Mouse (Mus musculus) ovary, adult 10 weeks (tissue): ENCODE data around the gene Vmn1r112. TPM values are rescaled to one million over a fixed set of nuclear protein-coding genes. Genes with fewer than 3 reads are reported as not detected.

ENCODE experiments used
- polyA plus RNA-seq: library from polyadenylated mRNA; stranded (reverse); fragments of 350-450 nt; fragmentation: Illumina TruSeq; extraction: RNeasy Lipid Tissue Mini Kit (QIAGEN cat#74804); gene quantifications from one replicate; pipeline ENCODE4 v1.2.3, GENCODE M21; 2014

Gene Vmn1r112
- not detected for polyA plus RNA-seq

GRCm38 (mm10) chr7:20770885-20771284, at the start of gene Vmn1r112:
Gene Vmn1r112 (plus strand): TSS chr7:20771185.

GRCm38 (mm10) chr7:20730524-20730923, 40.5 kb upstream of the Vmn1r112 start, which contains the start of gene Gm10668:
Gene Gm10668 (minus strand): TSS chr7:20730624.

GRCm38 (mm10) chr7:20786985-20787384, 16.0 kb downstream of the Vmn1r112 start, which contains the start of gene Vmn1r113:
Gene Vmn1r113 (plus strand): TSS chr7:20787285.

GRCm38 (mm10) chr7:20812086-20812485, 41.1 kb downstream of the Vmn1r112 start, which contains the start of gene Vmn1r114:
Gene Vmn1r114 (minus strand): TSS chr7:20812186.

Other genes with a start within 250 kb of the Vmn1r112 start
- not detected for gene Vmn1r104, start 237.3 kb upstream of the Vmn1r112 start, polyA plus RNA-seq
- not detected for gene Gm5726, start 225.4 kb upstream of the Vmn1r112 start, polyA plus RNA-seq
- not detected for gene Gm4141, start 194.9 kb upstream of the Vmn1r112 start, polyA plus RNA-seq
- not detected for gene Gm4513, start 172.2 kb upstream of the Vmn1r112 start, polyA plus RNA-seq
- gene Vmn1r107, start 102.3 kb upstream of the Vmn1r112 start, polyA plus RNA-seq: not detected
- gene Vmn1r111, start 68.0 kb upstream of the Vmn1r112 start, polyA plus RNA-seq: not detected
- not detected for gene Gm10668, start 40.6 kb upstream of the Vmn1r112 start, polyA plus RNA-seq
- gene Vmn1r113, start 16.1 kb downstream of the Vmn1r112 start, polyA plus RNA-seq: not detected
- not detected for gene Vmn1r114, start 41.0 kb downstream of the Vmn1r112 start, polyA plus RNA-seq
- not detected for gene Vmn1r115, start 73.8 kb downstream of the Vmn1r112 start, polyA plus RNA-seq
- not detected for gene Vmn1r116, start 101.1 kb downstream of the Vmn1r112 start, polyA plus RNA-seq
- gene Vmn1r117, start 112.9 kb downstream of the Vmn1r112 start, polyA plus RNA-seq: not detected
- gene Vmn1r118, start 141.2 kb downstream of the Vmn1r112 start, polyA plus RNA-seq: not detected
- gene Vmn1r119, start 241.3 kb downstream of the Vmn1r112 start, polyA plus RNA-seq: not detected